Mouse (Mus musculus): ENCODE results near the gene Ctf1. TPM values are rescaled to one million over a fixed set of nuclear protein-coding genes. Genes with fewer than 3 reads are reported as not detected.
A peak's percentile ranks its signal among the peaks of the same experiment; 100 is the strongest.

The Ctf1 gene
- total RNA-seq (2015): 0.83 and 1.8 TPM in 2 replicates
- 0.42 and 1.9 TPM in 2 replicates for total RNA-seq (2017)

DNA sequence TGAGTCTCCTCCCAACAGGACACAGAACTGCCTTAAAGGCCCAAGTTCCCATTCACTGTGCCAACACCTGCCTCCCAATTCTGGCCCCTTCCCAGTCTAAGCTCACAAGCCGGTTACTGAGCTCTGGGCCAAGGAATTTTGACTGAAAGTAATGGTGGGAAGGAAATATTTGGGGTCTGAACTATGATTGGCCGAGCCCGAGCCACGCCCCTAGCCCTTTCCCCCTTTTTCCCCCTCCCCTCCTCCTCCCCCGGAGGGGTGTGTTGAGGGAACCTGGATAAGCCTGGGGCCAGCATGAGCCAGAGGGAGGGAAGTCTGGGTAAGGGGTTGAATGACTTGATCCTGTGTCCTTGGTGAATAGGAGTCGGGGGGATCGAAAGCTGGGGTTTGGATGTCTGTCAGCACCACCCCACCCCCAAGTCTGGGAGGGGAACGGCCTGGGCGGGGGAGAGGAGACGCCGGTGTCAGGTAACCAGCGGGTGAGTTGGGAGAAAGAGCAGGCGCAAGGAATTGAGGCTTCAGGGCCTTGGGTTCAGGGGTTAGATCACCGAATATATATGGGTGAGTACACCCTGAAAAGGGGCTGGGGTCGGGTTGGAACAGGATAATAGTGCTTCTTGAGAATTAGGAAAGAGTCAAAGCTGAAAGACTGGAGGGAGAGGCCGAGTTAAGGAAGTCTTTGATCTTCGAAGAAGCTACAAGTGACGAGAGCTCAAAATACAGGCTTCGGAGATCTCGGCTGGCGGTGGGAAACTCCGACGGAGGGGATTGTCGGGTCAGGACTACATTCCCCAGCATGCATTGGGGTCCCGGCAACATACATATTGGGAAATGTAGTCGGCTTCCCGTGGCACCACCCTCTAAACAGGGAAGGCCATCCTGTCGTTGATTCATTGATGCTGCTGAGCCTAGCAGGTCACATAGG lies at the start of gene Ctf1:
Ctf1 (plus strand) TSS at position 276 of the 925 bp plus-strand sequence.
- ATAC-seq (replicated peaks; ENCODE audit: poor library complexity): peak; percentile 55

- ATAC-seq (replicated peaks; ENCODE audit: poor library complexity): no peak
Measured at GRCm38 (mm10) chr7:127662926-127663325, 49.6 kb upstream of the Ctf1 start.

DNA sequence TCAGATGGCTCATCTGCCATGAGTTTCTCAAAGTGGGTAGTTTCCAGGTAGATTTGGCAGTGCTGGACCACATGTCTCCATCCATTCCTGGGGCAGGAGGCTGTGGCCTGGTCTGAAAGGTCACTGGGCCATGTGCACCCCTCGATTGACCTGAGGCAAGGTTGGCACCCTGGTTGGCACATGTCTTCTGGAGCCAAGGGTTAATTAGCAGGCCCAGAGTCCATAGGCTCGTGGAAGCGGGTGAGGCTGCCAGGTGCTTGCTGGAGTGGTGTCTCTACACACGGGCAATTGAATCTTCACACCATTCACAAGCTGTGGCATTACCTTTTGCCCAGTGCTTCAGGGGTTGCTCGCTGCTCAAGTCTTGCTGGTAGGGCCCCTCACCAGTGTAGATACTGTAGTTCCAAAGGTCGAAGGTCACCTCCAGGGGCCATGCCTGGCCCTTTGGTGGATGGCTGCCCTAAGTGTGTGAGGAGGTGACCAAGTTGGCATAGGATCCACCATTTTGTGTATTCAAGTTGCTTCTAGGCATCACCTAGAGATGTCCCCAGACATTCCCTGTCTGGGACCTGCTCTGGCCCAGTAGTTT lies 46.4 kb upstream of the Ctf1 start:
- ATAC-seq (replicated peaks; ENCODE audit: poor library complexity): no peak

DNA sequence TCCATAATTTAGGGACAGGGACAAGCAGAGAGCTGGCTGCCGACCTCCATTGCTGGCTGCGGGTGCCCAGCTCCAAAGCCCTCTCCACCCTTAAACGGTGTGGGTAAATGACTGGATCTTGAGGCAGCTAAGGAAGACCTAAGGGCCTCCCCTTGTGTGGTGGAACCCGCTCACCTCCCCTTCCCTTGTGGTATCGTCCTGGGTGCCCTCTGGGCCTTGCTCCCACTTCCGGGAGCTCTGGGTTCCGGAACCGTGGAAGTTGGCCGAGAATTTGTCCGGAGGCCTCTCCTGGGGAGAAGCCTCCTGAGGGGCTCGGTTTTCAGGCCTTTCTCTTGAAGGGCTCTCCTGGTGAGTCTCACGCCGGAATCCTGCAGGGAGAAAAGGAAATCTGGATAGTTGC lies 45.9 kb upstream of the Ctf1 start:
- ATAC-seq (replicated peaks; ENCODE audit: poor library complexity): no peak

GRCm38 (mm10) chr7:127667171-127667570 lies 45.4 kb upstream of the Ctf1 start:
- ATAC-seq (replicated peaks; ENCODE audit: poor library complexity): no peak

DNA sequence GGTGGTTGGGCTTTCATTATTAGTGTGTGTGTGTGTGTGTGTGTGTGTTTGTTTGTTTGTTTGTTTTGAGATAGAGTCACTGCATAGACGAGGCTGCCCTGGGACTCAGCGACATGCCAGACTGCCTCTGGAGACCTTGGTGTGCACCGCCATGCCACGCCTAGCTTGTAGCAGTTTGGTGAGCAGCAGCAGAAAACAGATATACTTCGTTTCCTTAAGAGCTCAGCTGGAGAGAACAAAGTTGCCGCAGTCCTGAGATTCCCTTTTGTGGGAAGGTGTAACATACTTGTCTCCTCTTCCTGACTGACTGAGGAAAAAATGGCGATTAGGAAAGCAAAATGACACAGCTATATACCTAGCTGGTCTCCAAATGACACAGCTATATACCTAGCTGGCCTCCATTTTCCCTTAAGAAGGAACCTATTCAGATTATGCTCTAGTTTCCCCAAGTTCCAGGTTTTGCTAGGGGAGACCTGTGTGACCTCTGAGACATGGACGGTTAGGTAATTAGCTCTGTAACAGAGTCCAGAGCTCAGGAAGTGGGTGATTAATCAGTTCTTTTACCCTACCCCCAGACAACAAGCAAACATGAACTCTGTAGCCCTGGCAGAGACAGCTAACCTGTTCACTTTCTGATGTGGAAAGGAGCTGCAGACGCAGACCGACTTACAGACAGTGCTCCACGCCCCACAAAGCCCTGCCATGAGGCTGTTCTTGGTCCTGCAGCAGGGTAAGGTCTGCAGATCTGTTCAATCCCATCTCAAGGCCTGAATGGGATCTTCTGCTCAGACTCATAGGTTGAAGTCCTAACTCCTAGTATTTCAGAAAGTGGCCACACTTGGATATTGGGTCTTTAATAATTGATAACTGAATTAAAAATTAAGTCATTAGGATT lies 40.4 kb upstream of the Ctf1 start:
- no peak for ATAC-seq (replicated peaks; ENCODE audit: poor library complexity)

- no peak for ATAC-seq (replicated peaks; ENCODE audit: poor library complexity)
Measured at GRCm38 (mm10) chr7:127672776-127673175, 39.8 kb upstream of the Ctf1 start.

DNA sequence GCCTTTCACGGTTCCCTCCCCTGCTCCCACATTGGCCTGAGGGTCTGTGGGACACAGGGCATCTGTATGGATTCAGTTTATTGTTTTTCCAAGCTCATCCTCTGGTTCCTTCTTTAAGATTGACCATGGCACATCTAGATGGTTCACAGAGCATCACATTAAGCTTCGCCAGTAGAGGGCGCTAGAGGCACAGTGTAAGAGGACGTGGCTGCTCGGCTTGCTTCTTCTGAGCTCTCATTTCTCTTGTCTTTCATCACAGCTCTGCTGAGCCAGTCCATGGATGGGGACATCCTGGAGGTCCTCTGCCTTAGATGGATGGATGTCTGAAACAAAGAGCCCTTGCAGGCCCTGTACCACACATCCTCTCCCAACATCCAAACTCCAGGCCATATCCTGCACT lies 37.6 kb upstream of the Ctf1 start:
- ATAC-seq (replicated peaks; ENCODE audit: poor library complexity): peak; percentile 90

DNA sequence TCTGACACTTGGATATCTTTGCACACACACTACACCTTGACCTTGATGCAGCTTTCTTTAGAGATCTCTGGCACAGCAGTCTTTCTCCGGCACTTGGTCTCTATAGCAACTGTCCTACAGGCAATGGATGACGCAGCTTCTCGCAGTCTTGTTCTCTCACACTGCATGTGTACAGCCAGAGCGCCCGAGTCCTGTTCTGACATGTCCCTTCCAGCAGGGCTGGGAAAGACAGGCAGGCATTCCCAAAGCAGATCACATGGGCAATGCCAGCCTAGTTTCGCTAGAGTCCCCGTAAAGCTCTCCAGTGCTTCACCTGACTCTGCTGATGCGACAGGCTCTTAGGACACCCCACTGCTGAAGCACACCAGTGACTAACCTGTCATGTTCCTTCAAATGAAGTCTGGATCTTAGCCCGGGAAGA lies 37.1 kb upstream of the Ctf1 start:
- 0 out of 2 replicates have a peak, but pooled peaks have one; percentile 2 for ATAC-seq (replicated peaks; ENCODE audit: poor library complexity)

DNA sequence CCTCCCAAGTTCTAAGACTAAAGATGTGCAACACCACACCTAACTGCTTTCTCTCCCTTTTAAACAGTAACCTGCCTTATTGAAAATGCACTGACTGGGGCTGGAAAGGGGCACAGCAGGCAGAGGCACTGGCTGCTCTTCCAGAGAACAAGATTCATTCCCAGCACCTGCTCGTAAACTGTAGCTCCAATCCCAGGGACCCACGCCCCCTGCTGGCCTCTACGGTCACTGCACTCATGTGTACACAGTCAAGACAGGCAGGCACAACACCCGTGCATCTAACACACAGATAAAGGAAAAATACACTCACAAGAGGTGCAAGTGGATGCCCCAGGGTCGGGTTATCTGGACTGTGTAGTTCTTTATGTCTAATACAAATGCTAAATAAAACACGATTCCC lies 35.5 kb upstream of the Ctf1 start:
- peak; percentile 72 for ATAC-seq (replicated peaks; ENCODE audit: poor library complexity)

DNA sequence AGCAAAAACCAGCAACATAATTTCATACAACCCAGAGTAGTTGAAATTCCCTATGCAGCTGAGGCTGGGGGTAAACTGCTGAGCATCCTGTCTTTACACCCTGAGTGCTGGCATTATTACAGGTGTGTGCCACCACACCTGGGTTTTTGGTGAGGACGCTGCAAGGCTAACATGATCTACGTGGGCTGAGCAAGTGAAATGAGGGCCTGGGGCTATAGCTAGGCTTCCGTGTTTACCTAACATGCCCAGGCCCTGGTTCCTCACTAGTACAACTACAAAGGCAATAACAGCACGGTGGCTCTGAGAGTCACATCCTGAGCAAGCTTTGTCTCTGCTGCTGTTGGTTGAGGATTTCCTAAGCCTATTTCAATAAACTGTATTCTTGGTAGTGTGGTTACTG lies 34.9 kb upstream of the Ctf1 start:
- no peak for ATAC-seq (replicated peaks; ENCODE audit: poor library complexity)

DNA sequence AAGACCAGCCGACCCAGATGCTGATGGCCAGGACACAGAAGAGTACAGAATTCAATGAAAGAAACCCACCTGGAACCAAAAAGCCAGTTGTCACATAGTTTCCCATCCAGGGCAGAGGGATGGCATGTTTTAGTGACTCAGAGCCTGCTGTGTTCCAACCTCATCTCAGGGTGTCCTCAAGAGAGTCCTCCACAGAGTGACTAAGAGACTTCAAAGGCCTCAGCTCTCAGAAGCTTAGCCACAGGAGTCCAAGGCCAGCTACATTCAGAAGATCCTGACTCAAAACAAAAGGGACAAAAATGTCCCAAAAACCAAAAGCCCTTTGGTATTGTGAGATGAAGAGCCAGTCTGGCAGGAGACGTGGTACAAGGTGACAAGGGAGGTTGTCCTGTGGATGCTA lies 33.7 kb upstream of the Ctf1 start:
- ATAC-seq (replicated peaks; ENCODE audit: poor library complexity): no peak

- no peak for ATAC-seq (replicated peaks; ENCODE audit: poor library complexity)
Measured at GRCm38 (mm10) chr7:127680541-127680940, 32.0 kb upstream of the Ctf1 start.

DNA sequence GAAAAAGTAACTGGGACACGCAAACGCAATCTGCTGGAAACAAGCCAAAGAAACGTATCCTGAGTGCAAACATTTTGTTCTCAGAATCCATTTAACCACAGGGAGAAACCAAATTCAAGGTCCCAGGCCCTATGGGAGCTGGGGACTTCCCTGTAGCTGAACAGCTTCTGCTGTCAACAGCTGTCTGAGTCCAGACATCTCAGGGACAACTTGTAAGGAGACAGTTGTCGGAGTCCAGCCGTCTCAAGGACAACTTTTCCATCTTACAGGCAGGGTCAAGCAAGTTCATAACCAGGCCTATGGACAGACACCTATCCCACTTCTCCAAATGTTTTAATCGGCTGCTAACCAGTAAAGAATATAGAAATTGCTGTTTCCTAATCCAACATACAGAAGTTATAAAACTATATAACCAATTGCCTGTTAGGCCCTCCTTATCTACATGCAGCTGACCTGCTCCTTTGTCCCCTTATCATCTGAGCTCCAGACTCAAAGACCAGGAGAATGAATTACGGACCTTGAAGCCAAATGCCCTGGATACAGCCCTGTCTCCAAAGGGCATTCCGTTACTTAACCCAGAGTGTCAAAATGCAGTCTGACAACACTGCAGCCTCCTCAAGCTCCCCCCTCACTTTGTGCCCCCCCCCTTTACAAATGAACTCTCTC lies 30.5 kb upstream of the Ctf1 start:
- peak; percentile 66 for ATAC-seq (replicated peaks; ENCODE audit: poor library complexity)

- no peak for ATAC-seq (replicated peaks; ENCODE audit: poor library complexity)
Measured at GRCm38 (mm10) chr7:127685304-127686018, 27.1 kb upstream of the Ctf1 start.

DNA sequence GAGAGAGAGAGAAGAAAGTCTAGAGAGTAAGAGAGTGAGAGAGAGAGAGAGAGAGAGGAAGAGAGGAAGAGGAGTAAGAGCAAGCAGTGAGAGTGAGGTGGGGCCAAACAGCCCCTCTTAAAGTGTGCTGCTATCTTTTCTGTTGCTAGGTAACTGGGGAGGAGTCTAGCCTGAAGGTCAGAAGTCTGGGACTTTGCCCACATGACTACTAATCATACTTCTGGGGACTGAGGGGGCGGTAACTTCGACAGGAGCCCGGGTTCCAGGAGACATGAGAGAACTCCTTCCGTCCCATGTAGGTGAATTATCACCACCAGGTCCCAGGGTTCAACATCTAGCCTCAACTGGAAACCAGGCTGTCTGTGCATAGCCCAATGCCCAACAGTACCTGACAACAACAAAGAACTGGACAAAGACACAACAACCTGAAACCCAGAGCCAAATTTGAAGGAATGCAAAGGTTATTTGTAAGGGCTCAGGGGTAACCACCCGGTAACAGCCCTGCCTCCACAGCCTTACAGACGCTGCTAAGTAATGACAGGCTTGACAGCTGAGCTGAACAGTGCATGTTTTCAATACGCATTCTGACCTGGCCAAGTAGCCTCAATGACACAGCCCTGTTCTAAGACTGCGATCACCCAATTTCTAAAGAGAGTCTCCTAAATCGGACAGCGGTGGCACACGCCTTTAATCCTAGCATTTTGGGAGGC lies 25.6 kb upstream of the Ctf1 start:
- ATAC-seq (replicated peaks; ENCODE audit: poor library complexity): no peak

DNA sequence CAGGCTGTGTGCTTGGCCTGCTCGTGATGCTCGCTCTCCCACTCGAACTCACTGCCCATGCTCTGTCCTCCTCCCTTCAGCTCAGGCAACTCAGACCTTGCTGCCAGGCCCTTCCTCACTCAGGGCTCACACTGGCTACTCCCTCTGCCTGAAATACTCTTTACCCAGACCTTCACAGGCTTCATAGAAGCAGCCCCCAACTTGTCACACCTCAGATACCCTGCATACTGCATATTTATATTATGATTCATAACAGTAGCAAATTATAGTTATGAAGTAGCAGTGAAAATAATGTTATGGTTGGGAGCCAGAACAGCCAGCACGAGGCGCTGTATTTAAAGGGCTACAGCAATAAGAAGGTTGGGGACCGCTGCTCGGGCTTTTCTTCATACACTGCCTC lies 23.6 kb upstream of the Ctf1 start:
- no peak for ATAC-seq (replicated peaks; ENCODE audit: poor library complexity)

GRCm38 (mm10) chr7:127689626-127690280 lies 22.8 kb upstream of the Ctf1 start:
- no peak for ATAC-seq (replicated peaks; ENCODE audit: poor library complexity)
